Mouse (Mus musculus) layer of hippocampus, postnatal 10 days (tissue): ENCODE data around the gene Tstd2. TPM values are rescaled to one million over a fixed set of nuclear protein-coding genes. Genes with fewer than 3 reads are reported as not detected.

Experiments
- DNase-seq, 2 experiments: peaks; one replicate each; pipeline ENCODE4 v3.0.0; 2021; ENCODE audit warnings: low spot score in 2 of 2
- total RNA-seq, 2 experiments: library from RNA; stranded (reverse); gene quantifications; 2 replicates each; pipeline ENCODE4 v1.2.3; 2021

Gene Tstd2
- total RNA-seq, 2 experiments from 2014 or later = 17.4 to 23.2 TPM

DNA sequence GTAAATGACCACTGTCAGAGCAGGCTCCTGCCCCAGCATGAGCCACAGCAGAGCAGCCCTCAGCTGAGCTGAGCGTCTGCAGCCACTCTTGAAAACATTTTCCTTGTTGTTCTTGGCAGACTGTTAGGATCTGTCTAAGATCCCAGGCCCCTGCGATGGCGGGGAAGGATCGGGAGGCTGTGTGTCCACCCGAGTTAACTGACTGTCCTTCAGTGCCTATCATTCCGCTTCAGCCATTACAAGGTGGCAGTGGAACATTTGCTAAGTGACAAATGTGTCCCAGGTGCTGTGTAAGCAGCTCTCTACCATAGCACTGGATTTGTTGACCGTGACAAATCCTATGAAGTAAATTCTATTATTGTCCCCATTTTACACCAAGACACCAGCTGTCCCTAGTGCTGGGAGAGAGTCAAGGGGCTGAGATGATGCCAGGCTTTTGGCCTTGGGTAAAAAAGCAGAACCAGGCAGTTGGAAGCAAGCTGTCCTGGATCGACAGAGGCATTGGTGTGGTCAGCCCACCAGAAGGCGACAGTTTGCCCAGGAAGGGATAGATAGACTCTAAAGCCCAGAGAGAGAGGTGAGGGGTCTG lies 53.2 kb downstream of the Tstd2 start:
- no peak for DNase-seq

DNA sequence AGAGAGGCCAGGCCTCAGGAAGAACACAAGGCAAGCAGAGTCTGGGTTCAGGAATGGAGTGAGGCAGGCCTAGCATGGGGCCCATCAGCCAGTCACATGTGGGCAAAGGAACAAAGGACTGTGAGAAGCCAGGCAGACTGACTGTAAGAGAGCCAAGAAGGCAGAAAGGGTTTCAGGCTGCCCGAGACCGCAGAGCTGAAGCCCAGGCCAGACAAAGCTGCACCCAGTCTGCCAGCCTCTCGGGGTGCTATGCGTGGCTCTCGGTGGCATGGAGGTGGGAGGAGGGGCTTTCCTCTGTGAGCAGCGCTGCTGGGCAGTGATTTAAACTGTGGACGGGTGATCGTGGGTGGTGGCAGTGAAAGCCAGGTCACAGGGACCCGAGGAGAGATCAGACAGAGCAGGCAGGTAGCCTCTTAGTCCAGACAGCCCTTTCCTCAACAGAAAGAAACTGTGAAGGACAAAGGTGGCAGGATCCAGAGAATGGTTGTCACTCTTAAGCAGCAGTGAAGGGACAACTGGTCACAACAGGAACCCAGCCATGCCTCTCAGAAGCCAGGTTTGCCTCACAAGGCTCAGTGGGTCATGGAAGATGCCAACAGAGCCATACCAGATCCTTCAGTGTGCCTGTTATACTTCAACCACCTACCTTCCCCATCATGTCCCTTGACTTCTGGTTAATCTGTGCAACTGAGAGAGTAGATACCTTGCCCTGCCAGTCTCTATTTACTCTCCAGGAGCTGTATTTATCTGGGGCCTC lies 53.9 kb downstream of the Tstd2 start:
- no peak for DNase-seq

DNA sequence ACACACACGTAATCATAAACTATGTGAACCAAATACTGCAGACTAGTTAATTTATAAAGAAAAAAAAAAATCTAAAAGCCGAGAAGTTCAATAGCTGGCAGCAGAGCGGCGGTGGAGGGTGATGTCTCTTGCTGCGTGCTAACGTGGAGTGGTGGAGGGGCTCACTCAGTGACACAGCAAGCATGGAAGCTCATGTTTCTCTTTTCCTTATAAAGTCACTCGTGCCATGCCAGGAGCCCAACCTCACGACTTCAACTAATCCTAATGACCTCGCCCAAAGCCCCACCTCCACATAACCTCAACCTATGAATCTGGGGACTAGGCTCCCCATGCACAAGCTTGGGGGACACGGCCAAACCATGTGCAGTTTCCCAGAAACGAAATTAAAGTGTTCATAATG lies 55.9 kb downstream of the Tstd2 start:
- DNase-seq = no peak

DNA sequence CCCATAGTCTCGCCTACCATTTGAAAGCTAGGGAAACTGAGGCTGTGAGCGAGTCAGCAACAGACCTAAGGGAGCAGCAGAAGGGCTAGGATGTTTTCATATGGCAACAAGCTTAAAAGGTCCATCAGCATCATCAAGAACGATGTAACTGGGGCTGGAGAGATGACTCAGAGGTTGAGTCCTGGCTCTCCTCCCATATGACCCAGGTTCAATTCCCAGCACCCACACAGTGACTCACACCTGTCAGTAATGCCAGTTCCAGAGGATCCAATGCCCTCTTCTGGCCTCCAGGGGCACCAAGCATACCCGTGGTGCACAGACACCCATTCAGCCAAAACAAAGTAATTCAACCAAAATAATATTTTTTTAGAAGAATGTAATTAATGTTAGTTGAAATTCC lies 58.2 kb downstream of the Tstd2 start:
- DNase-seq = no peak

DNA sequence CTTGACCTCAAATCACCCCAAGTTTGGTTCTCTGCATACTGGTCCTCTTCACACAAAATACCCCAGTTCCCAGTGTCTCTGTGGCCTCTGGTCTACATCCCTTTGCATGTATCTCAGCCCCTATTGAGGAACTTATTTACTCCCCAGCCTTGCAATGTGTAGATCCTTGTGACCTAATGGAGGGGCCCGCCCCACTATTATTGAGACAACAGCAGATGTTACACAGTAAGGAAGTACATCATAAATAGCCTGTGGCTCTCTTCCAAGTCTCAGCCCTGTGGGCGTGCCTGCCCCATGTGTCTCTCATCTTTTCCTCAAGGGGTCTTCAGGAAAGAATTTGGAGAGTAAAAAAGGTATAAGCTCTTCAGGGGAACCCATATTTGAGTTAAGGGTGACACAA lies 61.6 kb downstream of the Tstd2 start:
- no peak for DNase-seq

DNA sequence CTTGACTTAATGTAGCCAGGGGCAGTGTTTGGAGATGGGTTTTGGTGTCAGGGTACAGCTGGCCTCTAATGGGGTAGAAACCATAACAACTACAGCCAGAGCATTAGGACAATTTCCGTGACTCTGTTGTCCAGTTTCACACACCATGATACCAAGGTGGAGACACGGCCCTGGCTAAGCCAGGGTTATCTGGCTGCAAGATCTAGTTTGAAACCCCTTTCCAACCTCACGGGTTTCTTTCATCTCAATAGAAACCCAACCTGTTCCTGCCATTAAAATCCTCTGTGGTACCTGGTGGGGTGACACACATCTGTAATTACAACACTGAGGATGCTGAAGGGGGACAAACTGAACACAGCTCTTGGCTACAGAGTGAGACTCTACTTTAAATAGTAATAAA lies 62.8 kb downstream of the Tstd2 start:
- no peak for DNase-seq

DNA sequence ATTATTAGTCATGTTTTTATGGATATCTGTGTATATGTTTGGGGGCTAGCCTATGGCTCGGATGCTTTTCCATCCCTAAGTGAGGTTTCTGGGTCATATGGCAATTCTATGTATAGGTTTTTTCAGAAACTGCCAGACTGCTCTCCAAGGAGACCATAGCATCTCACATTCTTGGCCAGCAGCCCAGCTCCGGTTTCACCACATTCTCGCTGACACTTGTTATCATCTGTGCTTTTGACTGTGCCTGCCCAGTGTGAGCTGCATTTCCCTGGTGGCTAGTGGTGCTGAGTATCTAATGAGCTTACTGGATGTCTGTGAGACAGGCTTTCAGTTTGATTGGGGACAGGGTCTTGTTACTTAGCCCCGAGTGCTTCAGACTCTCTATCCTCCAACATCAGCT lies 64.8 kb downstream of the Tstd2 start:
- no peak for DNase-seq

DNA sequence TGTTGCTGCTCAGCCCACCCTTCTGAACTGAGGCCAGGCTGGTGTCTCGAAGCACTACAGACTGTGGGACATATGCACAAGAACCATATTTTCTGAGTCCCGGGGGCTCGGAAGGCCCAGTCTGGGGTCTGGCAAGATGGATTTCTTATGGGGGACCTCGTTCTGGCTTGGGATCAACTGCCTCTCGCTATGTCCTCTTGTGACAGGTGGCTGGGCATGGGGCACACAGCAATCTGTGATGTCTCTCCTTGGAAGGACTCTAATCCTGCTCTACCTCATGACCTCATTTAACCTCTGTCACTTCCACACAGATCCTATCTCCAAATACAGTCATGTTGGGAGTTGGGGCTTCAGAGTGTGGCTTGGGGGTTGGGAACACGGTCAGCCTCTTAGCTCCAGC lies 65.9 kb downstream of the Tstd2 start:
- no peak for DNase-seq

DNA sequence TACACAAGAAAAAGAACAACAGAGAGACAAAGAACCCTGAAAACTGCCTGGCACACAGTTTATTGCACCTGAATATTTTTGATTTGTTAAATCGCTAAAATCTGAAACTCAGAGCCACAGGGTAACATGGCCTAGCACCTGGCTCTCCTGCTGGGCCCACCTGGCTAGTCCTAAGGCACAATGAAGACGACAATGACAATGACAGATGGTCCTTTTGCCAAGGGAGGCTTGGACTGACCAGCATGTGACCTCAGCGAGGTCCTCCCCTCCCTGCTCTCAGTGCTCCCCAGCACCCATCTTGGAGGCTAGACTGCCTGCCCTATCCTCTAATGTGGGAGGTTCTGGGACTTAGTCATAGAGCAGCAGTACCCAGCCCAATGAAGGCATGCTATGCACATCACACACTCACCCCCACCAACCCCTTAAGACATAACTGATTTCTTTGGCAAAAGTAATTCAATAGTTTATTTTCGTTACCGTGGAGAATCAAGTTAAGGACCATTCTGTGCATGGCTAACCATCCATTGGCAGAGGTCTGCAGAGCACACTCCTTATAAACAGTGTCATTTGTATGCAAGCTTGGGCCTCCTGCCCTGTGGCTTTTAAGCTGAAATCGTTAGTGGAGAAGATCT lies 68.5 kb downstream of the Tstd2 start:
- DNase-seq = no peak

DNA sequence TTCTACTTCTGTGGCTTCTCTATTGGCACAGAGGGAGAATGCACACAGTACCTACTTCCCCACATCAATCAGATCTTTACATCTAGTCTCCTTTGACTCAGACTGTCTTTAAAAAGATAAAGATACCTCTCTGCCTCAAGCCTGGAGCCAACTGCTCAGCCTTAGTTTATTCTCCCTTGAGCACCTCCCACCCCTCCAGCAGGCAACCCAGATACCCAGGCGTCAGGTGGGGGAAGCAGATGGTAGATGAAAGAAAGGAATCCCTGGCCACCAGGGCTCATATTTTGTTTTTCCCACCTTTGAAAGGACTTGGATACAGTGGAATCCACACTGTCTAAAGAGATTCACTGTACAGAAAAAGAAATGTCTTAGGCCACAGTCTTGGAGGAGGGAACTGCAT lies 69.9 kb downstream of the Tstd2 start:
- DNase-seq = no peak

DNA sequence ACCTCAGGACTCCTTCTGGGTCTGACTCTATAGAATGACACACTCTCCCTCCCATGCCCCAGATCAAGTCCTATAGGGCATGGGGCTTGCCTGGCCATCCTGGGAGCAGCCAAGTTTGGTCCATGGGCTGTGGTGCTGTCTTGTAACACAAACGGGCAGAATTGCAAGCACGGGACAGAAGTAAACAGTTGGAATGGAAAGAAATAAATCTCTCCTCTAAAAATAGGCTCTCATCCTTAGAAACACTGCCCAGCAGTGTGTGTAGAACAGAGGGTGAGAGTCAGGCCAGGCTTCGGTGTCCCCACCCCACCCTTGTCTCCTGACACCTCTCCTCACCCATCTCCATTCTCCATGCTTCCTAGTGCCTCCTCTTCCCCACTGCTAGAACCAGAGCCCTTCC lies 70.4 kb downstream of the Tstd2 start:
- no peak for DNase-seq

DNA sequence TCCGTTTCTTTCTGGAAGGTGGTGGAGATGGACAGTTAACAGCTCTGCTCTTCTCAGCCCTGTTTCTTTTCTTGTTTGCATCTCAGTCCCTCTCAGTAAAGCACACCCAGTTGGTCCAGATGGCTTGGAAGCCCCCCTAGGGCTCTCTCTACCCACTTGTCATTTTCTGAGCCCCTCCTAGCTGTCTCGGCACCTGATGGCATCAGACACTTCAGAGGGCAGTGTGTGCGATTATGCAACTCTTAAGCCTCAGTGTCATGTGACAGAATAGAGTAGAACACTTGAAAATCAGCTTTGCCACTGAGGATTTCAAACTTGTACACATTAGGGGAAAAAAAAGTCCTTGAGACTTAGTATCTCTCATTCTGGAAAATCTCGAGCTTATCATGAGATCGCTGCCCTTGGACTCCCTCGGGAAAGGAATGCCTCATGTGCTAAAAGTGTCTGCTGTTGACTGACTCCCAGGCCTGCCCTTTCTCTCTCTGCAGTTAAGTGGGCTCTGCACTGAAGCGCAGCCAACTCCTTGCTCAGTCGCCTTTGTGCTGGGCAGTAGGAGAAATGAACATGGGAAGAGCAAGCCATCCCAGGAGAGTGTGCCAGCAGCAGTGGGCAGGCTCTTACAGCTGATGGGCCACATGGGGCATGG lies 72.7 kb downstream of the Tstd2 start:
- no peak for DNase-seq

DNA sequence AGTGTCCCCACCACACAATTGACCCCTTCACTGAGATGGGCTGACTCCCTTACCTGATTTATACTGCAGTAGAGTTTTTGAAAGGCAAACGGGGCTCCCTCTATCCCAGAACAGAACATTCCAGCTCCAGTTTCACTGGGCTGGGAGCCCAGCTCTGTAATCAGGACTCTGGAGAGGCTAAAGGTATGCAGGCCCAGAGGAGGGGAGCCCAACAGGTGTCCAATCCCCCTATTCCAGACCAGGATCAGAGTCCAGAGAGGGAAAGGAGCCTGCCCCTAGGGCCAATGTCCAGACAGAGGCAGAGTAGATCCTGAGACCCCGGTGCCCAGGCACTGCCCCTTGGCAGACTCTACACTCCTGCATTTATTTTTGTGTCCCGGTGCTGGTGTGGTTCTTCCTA lies 73.5 kb downstream of the Tstd2 start:
- no peak for DNase-seq

Other genes with a start within 250 kb of the Tstd2 start
- gene Ccdc180, start 248.4 kb downstream of the Tstd2 start, total RNA-seq = under 1 TPM; 0.50 to 0.62 TPM
- 10 to 100 TPM; 25.2 to 32.7 TPM for gene Tdrd7, start 173.4 kb downstream of the Tstd2 start, total RNA-seq
- 1 to 10 TPM; 7.7 to 8.3 TPM for gene Tmod1, start 99.8 kb downstream of the Tstd2 start, total RNA-seq
- 10 to 100 TPM; 52.6 to 56.5 TPM for gene Ncbp1, start 81 bp downstream of the Tstd2 start, total RNA-seq
- gene Xpa, start 57.6 kb upstream of the Tstd2 start, total RNA-seq = 10 to 100 TPM; 19.7 to 21.3 TPM
- not detected for gene Foxe1, start 204.9 kb upstream of the Tstd2 start, total RNA-seq